Mouse (Mus musculus) liver, embryonic 16.5 days (tissue): ENCODE data around the gene Ptgr2. TPM values are rescaled to one million over a fixed set of nuclear protein-coding genes. Genes with fewer than 3 reads are reported as not detected.
A peak's percentile ranks its signal among the peaks of the same experiment; 100 is the strongest.
"Not testable (repeated sequence)": the region's sequence is repeated elsewhere in the genome, so short reads cannot be mapped to it uniquely, and the experiment has no call there.

Source experiments
- ATAC-seq: fragments of 200-750 bp; cut with Nextera tagmentation; 2 replicates; pipeline ENCODE4 v1.8.0; 2017; ENCODE audit warnings: low read depth, mild to moderate bottlenecking, moderate number of reproducible peaks, moderate library complexity
- H3K27ac ChIP-seq: fragments of 300-500 bp; sonication (generic); 2 replicates; pipeline ENCODE4 v1.5.1; 2014; ENCODE audit warnings: mild to moderate bottlenecking, low read length
- H3K27me3 ChIP-seq: fragments of 300-500 bp; sonication (generic); 2 replicates; pipeline ENCODE4 v1.6.1; 2014; ENCODE audit warnings: low read depth, low read length, mixed read lengths; ENCODE audit not compliant: control insufficient read depth, insufficient read depth
- H3K36me3 ChIP-seq: fragments of 300-500 bp; sonication (generic); 2 replicates; pipeline ENCODE4 v1.6.1; 2014; ENCODE audit warnings: mild to moderate bottlenecking; ENCODE audit not compliant: control insufficient read depth, insufficient read depth
- H3K4me1 ChIP-seq: fragments of 300-500 bp; sonication (generic); 2 replicates; pipeline ENCODE4 v1.6.1; 2014; ENCODE audit warnings: low read depth, low read length, mixed read lengths; ENCODE audit not compliant: control insufficient read depth
- H3K4me2 ChIP-seq: fragments of 300-500 bp; sonication (generic); 2 replicates; pipeline ENCODE4 v1.6.1; 2014; ENCODE audit warnings: low read depth, low read length, mixed read lengths
- H3K4me3 ChIP-seq: fragments of 300-500 bp; sonication (generic); 2 replicates; pipeline ENCODE4 v1.5.1; 2014; ENCODE audit warnings: low read depth, mild to moderate bottlenecking, low read length
- H3K9ac ChIP-seq: fragments of 300-500 bp; sonication (generic); 2 replicates; pipeline ENCODE4 v1.6.1; 2014; ENCODE audit warnings: low read depth, low read length
- H3K9me3 ChIP-seq: fragments of 300-500 bp; sonication (generic); replicated peaks from 2 replicates; pipeline ENCODE4 v1.6.1; 2016; ENCODE audit warnings: low read length; ENCODE audit not compliant: control insufficient read depth
- WGBS: fragments of 180-500 bp; shearing (Covaris S2); extraction: QIAGEN DNeasy Blood & Tissue Kit; methylation state at CpG from one replicate; pipeline ENCODE4 v1.1.7; 2014; ENCODE audit not compliant: insufficient replicate concordance; 5-methylcytosine and 5-hydroxymethylcytosine counted together
- polyA plus RNA-seq: library from polyadenylated mRNA; unstranded; fragments of >200 nt; fragmentation: Nextera tagmentation; extraction: Ambion mirVana; gene quantifications from 2 replicates; pipeline ENCODE4 v1.2.1, GENCODE M21; 2015

Gene Ptgr2
- polyA plus RNA-seq, 1 experiment from 2014 or later, result 22.8 TPM

DNA sequence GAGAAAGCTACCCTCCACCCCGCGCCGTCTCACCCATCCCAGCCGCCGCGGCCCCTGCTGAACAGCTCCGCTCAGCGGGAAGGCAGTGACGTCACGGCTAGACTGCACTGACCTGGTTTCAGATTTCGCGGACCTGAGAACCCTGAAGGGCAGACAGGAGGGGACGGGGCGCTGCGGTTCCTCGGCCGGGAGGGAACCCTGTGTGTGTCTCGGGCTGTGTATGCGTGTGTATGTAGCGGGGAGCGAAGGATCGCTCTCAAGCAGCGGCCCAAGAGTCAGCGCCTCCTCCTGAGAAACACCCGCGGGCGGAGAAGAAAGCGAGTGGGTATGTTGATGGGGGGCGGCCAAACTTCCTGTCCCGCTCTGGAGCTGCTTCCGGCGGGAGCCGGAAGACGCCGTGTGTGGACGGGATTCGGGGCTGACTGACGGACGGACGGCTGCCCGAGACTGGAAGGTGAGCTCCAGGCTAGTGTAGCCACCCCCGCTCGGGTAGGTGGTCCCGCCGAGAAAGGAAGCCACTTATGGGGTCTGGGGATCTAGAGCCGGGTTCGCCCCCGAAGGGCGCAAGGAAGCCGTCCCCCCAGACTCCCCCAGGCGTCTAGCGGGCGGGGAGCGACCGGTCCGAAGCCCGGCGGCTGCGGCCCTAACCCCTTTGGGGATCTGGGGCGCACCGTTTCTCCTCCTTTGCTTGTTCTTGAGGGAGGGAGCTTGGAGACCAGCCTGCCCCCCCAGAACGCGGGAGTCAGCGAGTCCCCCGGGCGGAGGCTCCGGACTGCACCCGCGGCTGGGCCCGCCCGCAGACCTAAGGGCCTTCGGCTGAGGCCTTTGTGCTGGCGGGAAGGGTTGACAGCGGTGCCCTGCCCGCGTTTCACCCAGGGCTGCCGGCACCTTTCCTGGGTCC lies 31.9 kb downstream of the Ptgr2 start, which contains the start of gene Zfp410:
Gene Zfp410 (plus strand): TSS at position 132 of the 901 bp plus-strand sequence.
- H3K4me1 ChIP-seq, result peaks cover 34% of the 10 kb centered on the region
- peak within 1 kb of the TSS; percentile 99 for H3K9ac ChIP-seq
- WGBS, result under 1% methylated on average over 77 of the region's 77 CpGs
- no peaks in the 10 kb centered on the region; the same call in 1 of the 2 replicates for H3K36me3 ChIP-seq
- peak within 1 kb of the TSS; percentile 76 for H3K4me2 ChIP-seq
- no peaks in the 10 kb centered on the region for H3K27me3 ChIP-seq
- peak within 1 kb of the TSS; percentile 99 for H3K4me3 ChIP-seq
- peak within 1 kb of the TSS; percentile 92 for H3K27ac ChIP-seq
- ATAC-seq, result peak; percentile 93
- H3K9me3 ChIP-seq, result no peaks in the 10 kb centered on the region

GRCm38 (mm10) chr12:84327111-84327512 lies 42.1 kb downstream of the Ptgr2 start:
- Histone ChIP-seq H3K9me3 (no peaks in the 10 kb centered on the region), H3K4me2 (no peak overlapping the region), H3K36me3 (peaks cover 36% of the 10 kb centered on the region), H3K27ac (no peak overlapping the region), H3K27me3 (no peaks in the 10 kb centered on the region), H3K4me3 (no peak overlapping the region), H3K4me1 (no peaks in the 10 kb centered on the region), H3K9ac (no peak overlapping the region)
- WGBS, result 61% methylated on average over 4 of the region's 4 CpGs
- ATAC-seq, result peak; percentile 39

DNA sequence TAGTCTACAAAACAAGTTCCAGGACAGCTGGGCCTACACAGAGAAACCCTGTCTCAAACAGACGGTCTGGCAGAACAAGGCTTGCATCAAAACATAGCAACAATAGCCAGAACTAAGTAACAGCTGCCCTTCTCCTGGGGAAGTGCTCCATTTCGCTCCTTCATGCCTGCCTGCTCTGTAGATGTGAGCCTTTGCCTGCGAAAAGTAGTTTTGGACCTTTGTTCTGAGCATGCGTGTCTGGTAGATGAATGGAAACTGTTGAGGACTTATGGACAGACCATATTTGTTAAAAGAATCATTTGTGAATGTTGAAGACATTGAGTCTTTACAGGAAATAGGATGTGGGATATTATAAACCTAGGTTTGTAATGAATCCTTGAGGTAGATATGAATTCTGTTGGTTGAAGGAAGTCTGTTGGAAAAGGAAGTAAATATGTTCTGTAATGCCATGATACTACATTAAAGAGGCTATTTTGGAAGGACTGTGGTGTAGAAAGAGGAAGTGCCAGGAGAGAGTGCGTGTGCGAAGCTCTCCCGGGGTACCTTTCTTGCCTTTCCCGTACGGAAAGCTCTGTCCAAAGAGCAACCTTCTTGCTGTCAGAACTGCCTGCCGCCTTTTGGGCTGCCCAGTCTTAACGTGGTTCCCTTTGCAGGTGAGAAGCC lies 52.1 kb downstream of the Ptgr2 start:
- no peaks in the 10 kb centered on the region for H3K27me3 ChIP-seq
- WGBS, result 49% methylated on average over 11 of the region's 11 CpGs
- no peak overlapping the region for H3K9ac ChIP-seq
- H3K4me3 ChIP-seq, result no peak overlapping the region
- H3K27ac ChIP-seq, result no peak overlapping the region
- H3K4me2 ChIP-seq, result no peak overlapping the region
- H3K4me1 ChIP-seq, result no peaks in the 10 kb centered on the region
- peaks cover 40% of the 10 kb centered on the region for H3K36me3 ChIP-seq
- ATAC-seq, result no peak
- H3K9me3 ChIP-seq, result no peaks in the 10 kb centered on the region

GRCm38 (mm10) chr12:84347192-84347591 lies 62.2 kb downstream of the Ptgr2 start:
- H3K4me1 ChIP-seq, result no peaks in the 10 kb centered on the region; the same call in 1 of the 2 replicates
- no peaks in the 10 kb centered on the region for H3K27me3 ChIP-seq
- H3K27ac ChIP-seq, result no peak overlapping the region
- no peaks in the 10 kb centered on the region for H3K9me3 ChIP-seq
- no peak overlapping the region for H3K4me2 ChIP-seq
- H3K36me3 ChIP-seq, result peaks cover 14% of the 10 kb centered on the region
- H3K9ac ChIP-seq, result no peak overlapping the region
- H3K4me3 ChIP-seq, result no peak overlapping the region
- WGBS, result 58% methylated on average over 2 of the region's 2 CpGs
- ATAC-seq, result peak; percentile 45; the same call in 1 of the 2 replicates

- peaks cover 36% of the 10 kb centered on the region for H3K4me1 ChIP-seq
- H3K27me3 ChIP-seq, ATAC-seq, H3K4me3 ChIP-seq, H3K36me3 ChIP-seq, H3K9me3 ChIP-seq, H3K9ac ChIP-seq: not testable (repeated sequence)
- WGBS, result 20% methylated on average over 2 of the region's 2 CpGs
- peak overlapping the region; percentile 36 for H3K4me2 ChIP-seq
- peak overlapping the region; percentile 53 for H3K27ac ChIP-seq
These were observed 73.7 kb downstream of the Ptgr2 start for GRCm38 (mm10) chr12:84358699-84359098.

- Histone ChIP-seq H3K27ac (peak within 1 kb of the TSS; percentile 74), H3K9ac (peak within 1 kb of the TSS; percentile 73), H3K4me3 (peak within 1 kb of the TSS; percentile 85), H3K27me3 (no peaks in the 10 kb centered on the region), H3K36me3 (no peaks in the 10 kb centered on the region; the same call in 1 of the 2 replicates), H3K9me3 (no peaks in the 10 kb centered on the region), H3K4me1 (peaks cover 43% of the 10 kb centered on the region), H3K4me2 (peak within 1 kb of the TSS; percentile 80)
- ATAC-seq, result peak; percentile 95
- under 1% methylated on average over 51 of the region's 51 CpGs for WGBS
These were observed 76.8 kb downstream of the Ptgr2 start, which contains the start of the genes Coq6 and Fam161b for GRCm38 (mm10) chr12:84361555-84362489. Coq6 (plus strand) TSS chr12:84361657. Fam161b (minus strand) TSS chr12:84361833.

DNA sequence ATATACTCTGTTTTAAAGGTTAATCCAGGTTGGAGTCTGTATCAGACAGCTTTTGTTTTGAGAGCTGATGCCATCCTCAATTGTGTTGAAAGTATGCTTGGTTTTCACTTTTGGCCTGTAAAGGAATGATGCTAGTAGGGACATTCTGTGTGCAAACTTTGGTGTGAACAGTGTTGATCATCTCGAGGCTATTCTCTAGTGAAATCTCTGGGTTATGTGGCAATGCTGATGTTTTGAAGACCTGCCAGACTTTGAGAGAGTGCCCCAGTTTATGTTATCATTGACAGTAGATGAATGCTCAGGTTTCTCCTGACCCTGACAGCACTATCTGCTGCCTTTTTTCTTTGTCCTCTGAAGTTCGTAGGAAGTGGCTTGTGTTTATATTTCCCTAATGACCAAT lies 77.8 kb downstream of the Ptgr2 start:
- no peak for ATAC-seq
- no peak overlapping the region for H3K27ac ChIP-seq
- peaks cover 45% of the 10 kb centered on the region for H3K4me1 ChIP-seq
- WGBS, result 24% methylated on average over 2 of the region's 2 CpGs
- H3K4me3 ChIP-seq, result peak overlapping the region; percentile 85
- H3K4me2 ChIP-seq, result peak overlapping the region; percentile 79
- H3K36me3 ChIP-seq, result peaks cover under 1% of the 10 kb centered on the region; the same call in 1 of the 2 replicates
- H3K9ac ChIP-seq, result no peak overlapping the region
- no peaks in the 10 kb centered on the region for H3K9me3 ChIP-seq
- no peaks in the 10 kb centered on the region for H3K27me3 ChIP-seq

GRCm38 (mm10) chr12:84364291-84364690 lies 79.3 kb downstream of the Ptgr2 start:
- Histone ChIP-seq H3K4me1 (peaks cover 37% of the 10 kb centered on the region), H3K27ac (no peak overlapping the region), H3K9me3 (no peaks in the 10 kb centered on the region), H3K36me3 (peaks cover 11% of the 10 kb centered on the region), H3K27me3 (no peaks in the 10 kb centered on the region), H3K9ac (no peak overlapping the region), H3K4me3 (no peak overlapping the region), H3K4me2 (no peak overlapping the region)
- ATAC-seq, result no peak
- 66% methylated on average over 9 of the region's 9 CpGs for WGBS
